Mouse (Mus musculus) spleen, postnatal 36 days (tissue): Measurements from ENCODE around the gene Teddm2.

ENCODE experiments used
- DNase-seq, 2 experiments: peaks; one replicate each; pipeline ENCODE4 v3.0.0; 2022; ENCODE audit warnings: low spot score in 2 of 2, mixed read lengths in 1 of 2

The Teddm2 gene

DNA sequence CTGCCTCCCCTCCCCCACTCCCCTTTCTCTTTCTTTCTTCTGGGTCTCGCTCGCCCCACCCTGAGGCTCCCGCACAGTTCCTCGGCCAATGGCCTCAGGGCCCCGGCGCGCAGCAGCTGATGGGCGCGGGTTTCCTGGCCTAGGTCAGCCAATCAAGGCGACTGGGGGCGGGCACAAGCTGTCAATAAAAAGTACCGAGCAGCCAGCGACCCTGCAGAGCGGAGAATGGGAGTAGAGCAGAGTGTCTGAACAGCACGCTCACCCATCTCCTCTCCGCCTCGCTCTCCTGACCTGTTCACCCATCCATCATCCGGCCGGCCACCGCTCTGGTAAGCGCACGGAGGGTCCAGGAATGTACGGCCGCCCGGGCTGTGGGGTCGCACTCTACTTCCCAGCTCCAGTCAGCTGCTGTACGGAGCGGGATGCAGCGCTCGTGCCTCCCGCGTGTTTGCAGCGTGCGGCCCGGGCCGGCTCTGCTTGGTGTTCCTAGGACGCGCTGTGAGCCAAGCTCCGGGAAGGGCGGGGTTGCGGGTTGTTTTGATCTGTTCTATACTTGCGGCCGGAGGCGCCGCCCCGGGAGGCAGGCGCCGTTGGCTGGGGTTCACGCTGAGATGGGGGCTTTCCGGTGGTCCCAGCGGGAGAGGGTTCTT lies at the start of gene Teddm2, which contains the start of gene Glul:
Teddm2 (minus strand) TSS at position 498 of the 650 bp plus-strand sequence.
Glul (plus strand) TSS at position 214 of the 650 bp plus-strand sequence.
- peak; percentile 97 to 98 for DNase-seq

DNA sequence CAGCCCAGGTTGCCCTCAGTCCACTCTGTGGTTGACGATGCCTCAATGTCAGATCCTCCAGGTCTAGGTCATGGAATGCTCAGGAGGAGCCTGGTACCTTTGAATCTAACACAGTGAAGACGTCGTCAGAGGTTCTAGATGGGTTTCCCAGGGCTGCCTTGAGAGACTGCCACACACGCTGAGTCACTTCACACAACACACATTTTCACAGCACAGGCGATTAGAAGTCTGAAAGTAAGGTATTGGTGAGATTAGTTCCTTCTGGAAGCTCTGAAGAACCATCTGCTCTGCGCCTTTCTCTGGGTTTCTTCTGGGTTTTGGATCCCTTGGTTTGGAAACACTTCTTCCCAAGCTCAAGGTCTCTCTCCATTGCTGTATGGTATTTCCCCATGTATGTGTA lies 47.8 kb upstream of the Teddm2 start:
- DNase-seq: no peak

DNA sequence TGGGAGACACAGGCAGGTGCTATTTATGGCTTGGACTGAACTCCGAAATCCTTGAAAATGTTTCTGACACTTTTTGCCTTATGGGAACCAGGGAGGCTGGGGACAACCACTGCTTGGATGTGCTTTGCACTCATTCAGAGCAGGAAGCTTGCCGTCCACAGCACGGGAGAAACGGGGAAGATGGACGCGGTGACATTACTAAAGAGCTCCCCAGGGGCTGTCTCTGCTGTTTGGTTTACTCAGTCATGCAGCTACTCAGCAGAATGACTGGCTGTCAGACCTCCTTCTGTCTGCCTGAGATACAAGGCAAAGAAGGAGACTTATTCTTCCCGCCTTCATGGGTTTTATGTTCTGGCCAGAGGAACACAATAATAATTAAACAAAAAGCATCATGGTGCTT lies 46.9 kb upstream of the Teddm2 start:
- DNase-seq: no peak

DNA sequence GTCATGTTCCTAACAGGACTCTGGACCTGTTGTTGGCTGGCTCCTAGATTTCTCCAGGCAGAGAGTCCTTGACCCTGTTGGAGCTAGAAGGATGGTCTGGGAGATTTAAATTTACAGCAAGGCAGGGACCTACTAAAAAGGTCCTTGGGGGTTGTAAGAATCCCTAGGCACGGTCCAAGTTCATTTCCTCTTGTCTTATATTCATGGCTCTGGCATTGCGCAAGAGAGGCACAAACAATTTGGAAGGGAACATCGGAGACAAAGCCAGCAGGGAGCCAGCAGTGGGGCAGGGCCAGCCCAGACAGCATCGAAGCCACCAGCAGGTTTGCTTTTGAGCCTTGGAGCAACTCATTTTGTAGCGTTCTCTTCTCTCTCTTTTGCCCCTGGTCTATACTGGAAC lies 45.2 kb upstream of the Teddm2 start:
- no peak for DNase-seq

DNA sequence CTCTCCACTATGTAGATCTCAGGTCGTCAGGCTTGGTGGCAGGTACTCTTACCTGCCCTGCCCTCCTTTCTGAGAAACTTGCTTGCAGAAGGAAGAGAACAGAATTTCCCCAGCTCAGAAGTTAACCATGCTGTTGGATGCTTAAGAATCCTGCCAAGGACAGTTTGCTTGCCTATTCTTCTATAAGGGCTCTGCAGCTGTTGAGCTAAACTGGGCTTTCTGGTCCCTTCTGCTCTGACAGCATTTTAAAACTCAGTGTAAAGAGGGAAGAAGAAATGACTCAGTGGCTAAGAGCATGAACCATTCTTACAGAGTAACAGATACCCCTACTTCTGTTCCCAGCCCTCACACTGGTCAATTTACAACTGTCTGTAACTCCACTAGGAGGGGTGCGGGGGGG lies 41.0 kb upstream of the Teddm2 start:
- DNase-seq: no peak

DNA sequence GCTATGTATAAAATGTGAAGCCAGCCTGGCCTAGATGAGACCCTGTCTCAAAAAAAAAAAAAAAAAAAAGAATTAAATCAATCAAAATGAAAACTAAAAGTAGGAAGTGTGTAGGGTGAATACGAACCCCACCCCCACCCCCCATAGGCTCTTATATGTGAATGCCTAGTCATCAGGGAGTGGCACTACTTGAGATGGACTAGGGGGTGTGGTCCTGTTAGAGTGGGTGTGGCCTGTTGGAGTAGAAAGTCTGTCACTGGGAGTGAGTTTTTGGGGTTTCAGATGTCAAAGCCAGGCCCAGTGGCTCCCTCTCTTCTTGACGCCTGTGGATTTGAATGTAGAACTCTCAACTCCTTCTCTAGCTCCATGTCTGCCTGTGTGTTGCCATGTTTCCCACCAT lies 37.0 kb upstream of the Teddm2 start:
- DNase-seq: peak in 1 of 2 experiments; percentile 10

DNA sequence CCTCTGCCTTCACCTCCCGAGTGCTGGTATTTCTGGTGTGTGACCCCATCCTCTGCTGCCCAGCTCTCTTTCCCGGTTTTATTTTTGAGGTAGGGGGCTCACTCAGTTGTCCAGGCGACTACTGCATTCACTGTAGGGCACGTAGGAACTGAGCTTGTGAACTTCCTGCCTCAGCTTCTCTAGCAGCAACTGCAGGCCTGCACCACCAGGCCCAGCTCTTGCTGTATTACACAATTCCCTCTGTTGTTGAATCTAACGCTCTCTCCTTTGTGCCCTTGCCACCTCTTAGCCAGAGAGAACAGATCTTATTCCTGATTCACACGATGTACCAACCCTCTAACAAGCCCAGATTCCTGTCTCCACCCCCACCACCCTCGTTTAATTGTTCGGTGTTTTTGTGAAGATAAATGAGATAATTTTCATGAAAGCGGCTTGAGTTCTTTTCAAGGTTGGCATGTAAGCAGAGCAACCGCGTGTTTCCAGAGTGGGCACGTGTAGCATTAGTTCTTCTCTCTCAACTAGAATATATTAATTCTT lies 35.9 kb upstream of the Teddm2 start:
- DNase-seq: no peak

DNA sequence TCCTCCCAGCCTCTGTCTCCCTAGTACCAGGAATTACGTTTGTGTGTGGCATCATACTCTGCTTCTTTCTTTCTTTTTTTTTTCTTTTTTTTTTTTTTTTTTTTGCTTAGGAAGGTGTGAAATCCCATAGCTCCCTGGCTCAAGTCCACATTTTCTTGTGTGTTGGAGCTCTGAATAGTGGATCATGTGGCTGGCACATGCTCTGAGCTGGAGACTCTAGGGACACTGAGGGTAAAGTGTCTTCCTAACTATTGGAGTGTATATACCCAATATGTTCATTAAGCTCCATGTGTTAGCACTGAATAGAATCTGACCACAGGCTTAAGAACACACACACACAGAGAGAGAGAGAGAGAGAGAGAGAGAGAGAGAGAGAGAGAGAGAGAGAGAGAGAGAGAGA lies 33.7 kb upstream of the Teddm2 start:
- no peak for DNase-seq

DNA sequence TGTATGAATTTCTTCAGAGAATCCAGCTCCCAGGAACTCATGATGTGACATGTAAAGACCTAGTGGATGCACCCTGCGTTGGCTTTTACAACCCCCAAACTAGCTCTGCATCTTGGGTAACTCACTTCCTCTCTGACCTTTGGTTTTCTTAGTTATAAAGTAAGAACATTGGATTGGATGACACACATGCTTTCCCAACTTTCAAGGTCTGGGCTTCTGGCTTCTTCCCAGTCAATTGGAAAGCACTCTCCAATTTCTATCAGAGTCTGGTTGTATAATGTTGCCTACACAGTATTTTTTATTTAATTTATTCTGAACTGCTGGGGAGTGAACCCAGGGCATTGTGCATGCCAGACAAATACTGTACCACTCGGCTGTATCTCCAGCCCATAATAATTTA lies 30.4 kb upstream of the Teddm2 start:
- no peak for DNase-seq

DNA sequence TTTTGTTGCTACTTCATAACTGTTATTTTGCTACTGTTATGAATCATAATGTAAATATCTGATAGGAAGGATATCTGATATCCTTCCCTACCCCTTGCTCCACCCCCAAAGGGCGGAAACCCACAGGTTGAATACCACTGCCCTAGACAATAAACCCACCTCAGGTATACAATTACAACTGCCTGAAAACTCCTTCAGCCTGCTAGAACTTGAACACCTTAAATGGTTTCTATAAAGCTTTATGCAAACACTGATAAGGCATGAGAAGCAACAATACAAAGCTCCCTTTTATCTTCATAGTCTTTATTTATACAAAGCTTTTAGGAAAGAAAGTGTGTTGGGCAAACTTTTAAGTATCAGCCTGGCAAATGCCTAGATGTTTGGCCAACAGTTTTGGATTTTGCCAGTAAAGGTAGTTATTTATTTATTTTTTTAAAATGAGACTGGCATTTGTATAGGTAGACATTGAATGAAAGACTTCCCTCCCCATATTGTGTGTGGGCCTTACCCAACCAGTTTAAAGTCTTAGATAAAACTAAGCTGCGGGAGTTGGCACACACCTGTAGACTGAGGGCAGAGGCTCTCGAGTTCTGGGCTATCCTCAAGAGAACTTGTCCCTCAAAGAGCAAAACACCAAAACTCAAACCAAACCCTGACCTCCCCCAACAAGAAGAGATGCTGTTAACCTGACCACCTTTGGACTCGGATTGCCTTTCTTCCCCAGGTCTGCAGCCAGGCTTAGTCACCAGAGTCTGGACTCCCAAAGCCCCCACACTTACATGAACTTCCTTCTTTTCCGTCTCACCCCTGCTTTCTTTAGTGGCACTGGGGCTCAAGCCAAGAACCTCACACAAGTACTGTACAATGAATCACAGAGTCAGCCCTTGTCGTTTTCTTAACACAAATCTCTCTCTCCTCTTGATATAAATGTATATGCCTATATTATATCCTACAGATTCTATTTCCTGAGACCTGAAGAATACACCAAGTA lies 24.7 kb upstream of the Teddm2 start:
- DNase-seq: no peak

DNA sequence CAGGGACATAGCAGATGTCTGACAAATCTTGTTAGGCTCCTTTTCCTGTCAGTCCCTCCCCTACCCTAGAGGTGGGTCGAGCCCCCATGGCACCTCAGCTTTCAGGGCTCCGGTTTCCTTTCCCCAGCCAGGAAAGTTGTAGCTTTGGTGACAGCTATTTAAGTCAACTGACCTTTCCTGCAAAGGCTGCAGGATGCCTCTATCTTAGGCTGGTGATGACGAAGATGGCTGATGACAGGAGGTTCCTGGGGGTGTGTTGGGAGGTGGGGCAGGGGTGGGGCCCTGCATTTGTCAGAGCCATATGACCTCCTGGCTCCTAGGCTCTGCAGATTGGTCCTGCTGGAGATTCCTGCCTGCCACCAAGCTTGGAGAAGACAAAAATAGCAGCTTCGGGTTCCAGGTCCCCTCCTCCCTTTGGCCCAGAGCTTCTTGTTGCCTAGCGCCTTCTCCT lies 22.6 kb upstream of the Teddm2 start:
- DNase-seq: no peak

DNA sequence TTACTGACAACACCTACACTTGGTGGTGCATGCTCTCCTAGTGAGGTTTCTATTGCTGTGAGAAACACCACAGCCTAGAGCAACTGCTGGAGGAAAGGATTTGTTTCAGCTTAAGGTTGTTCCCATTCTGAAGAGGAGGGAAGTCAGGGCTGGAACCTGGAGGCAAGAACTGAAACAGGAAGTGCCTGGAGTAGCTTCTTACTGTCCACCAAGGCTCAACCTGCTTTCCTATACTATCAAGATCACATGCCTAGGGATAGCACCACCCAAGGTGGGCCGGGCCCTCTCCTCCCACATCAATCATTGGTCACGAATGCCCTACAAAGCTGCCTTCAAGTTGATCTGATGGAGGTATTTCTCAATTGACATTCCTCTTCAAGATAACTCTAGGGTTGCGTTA lies 21.6 kb upstream of the Teddm2 start:
- DNase-seq: no peak

DNA sequence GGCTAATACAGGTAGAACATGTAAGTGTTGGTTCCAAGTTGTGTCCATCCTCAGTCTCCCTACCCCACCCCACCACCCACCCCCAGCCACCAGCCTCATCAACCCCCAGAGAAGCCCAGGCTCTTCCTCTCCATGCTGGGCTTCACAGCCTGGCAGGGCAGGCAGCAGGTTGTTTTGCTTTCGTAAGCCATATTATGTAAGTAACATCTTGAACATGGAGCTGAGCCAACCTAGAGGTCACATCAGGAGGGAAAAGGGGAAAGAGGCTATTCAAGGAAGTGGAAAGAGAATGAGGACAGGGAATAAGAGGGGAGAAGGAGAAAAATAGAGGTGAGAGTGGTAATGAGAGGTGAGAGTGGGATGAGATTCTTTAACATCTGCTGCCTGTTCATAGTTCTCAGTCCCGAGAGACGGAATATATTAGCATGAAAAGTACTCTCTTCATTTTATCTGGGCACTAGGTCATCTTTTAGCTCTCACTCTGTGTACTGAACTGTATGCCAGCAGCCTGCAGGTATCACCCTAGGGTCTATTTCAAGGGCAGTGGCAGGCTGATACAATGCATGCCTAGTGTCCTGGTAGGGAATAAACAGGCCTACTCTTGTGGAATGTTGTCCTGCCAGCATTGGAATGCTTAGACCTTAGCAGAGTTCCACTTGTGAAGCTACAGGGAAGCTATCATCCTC lies 18.6 kb upstream of the Teddm2 start:
- no peak for DNase-seq

DNA sequence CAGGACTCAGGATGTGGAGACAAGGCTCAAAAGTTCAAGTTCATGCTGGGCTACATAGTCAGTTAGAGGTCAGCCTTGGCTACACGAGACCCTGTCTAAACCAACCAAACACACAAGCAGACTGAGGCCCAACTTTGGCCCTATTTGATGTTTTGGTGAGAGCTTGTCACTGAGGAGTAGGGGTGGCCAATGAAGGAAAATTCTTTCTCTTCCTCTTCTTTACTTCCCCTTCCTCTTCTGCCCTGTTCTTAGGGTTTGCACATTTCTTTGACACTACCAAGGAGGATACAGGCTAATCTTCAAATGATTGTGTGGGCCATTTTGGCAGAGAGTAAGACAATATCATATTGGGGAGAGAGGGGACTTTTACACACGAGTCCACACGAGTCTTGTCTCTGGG lies 13.8 kb upstream of the Teddm2 start:
- DNase-seq: peak in 1 of 2 experiments; percentile 9

DNA sequence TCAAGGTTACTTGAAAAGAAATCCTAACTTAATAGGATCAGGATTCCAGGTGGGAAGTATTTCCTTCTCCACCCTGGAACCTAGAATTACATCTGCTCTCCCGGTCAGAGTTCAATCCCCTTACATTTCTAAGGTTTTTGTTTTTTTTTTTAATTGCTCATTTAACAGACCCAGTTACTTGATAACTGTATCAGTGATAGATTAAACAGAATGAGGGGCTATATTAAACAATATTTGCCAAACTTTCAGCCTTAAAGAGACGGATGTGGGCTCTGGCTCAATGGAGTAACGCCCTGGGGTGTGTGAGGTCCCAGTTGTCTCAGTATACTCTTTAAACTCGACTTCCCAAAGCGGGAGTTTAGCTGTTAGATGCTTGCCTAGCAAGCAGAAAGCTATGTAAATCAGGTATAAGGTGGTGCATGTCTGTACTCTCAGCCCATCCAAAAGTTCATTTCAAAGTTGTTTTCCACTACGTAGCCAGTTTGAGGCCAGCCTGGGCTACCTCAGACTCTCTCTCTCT lies 11.3 kb upstream of the Teddm2 start:
- no peak for DNase-seq

DNA sequence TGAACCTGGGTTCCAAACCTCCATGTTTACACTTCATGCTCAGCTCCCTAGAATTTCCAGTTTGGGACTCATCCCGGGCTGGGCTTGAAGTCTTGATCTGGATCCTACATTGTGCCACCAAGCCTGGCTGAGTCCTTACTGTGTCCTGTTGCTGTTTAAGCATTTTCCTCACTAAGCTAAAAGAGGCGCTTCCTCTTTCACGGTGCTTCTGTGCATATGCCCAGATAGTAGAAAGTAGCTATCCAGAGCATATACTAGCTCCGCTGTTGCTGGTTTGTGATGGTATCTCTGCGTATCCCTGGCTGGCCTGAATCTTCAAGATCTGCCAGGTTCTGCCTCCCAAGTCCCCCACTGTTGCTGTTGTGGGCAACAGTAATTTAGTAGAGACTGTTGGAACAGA lies 10.4 kb upstream of the Teddm2 start:
- no peak for DNase-seq

DNA sequence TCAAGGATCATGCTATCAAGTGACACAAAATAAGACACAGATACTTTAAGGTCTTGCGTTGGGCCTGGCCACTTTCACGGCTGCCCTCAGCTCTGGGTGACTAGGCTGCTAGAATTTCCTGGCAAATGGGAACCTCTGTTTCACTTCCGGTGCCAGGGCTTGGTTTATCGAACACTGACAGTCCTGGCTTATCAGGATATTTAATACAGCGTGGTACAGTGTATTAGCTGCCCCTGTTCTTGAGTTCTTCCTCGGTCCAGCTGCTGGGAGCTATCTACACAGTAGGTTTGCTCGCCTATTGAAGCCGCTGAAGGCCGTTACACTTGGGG lies 9.9 kb upstream of the Teddm2 start:
- peak in 1 of 2 experiments; percentile 22 for DNase-seq

DNA sequence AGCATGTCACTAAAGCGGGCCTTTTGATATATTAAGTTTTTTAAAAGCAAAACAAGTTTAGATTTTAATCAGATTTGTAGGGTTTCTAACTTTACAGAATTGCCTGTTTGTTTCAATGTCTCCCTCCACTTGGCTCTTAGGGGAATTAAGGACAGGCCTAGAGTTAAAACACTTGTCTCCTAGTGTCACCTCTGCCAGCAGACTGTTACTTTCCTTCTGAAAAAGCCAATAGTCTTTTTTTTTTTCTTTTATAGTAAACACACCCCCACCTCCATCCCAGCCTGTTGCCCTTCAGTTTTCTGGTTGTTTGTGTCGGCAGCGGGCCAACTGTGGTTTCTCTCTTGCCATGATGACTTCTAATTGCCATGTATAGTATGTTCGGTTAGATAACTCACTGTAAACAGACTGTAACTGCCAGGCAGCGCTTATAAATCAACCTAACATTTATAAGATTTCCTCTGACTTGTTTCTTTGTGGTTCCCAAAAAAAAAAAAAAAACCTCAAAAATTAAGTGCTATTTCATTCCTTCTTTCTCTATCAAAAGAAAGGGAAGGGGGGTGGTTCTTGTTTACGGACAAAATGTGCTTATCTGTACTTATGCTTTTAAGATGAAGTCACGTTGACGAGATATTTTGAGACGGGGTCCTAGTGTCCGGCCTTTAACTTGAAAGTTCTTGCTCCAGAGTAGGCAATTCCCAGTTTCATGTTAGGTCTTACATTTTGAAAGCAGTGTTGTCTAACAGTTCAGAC lies 9.4 kb upstream of the Teddm2 start:
- peak in 1 of 2 experiments; percentile 44 for DNase-seq

DNA sequence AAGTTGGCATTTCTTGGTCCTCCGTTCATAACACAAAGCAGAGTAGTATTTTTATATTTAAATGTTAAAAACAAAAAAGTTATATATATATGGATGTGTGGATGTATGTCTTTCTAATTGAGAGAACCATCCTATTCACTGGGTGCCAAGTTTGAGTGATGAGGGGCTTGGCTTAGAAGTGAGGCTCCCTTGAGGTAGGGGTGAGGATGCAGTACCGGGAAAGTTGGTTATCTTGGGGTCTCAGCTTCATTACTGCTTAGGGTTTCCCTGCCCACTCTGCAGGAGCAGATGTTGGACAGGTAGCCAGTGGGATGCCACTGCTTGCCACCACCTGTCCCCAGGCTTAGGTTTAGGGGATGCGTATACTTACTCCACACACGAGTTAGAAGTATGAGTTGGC lies 8.7 kb upstream of the Teddm2 start:
- DNase-seq: no peak

DNA sequence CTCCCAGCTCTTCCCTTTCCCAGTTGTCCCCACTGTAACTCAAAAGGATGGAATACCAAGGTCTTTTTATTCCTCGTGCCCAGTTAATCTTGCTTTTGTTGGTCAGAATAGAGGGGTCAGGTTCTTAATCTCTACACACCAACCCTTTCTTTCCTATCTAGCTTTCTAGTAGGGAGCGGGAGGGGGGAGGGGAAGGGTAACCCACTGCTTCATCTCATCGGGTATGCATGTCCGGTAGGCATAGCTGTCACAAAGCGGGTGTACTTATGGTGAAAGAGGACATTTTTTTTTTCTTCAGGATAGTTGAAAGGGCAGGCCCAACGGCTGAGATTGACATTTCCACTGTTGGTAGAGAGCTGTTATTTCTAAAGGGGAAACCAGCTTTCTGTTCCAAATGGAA lies 8.2 kb upstream of the Teddm2 start:
- DNase-seq: no peak

DNA sequence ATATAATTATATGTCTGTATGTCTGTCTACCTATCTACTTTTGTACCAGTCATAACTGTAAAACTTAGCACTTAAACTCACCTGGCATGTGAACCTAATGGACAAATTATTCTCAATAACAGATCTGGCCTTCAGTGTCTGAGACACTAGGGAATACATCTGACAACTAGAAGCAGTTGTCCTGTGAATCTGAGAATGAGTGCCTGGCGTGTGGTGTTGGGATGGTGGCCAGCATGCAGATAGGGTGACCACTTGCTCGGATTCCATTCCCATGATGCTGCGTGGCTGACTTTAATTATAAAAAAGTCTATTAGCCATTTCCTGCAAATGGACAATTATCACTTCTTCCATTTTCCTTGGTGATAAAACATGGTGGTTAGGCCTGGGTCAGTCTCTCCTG lies 5.9 kb upstream of the Teddm2 start:
- DNase-seq: no peak
